Mouse (Mus musculus) CD4-positive, CD25-positive, alpha-beta regulatory T cell, adult 9 weeks (primary cell): Measurements from ENCODE around the gene Ptcd2. TPM values are rescaled to one million over a fixed set of nuclear protein-coding genes. Genes with fewer than 3 reads are reported as not detected.

ENCODE experiments used
- polyA plus RNA-seq: library from polyadenylated mRNA; unstranded; fragments of 100-300 nt; shearing (Covaris generic); gene quantifications from one replicate; pipeline ENCODE4 v1.2.1, GENCODE M21; 2017

The Ptcd2 gene
- 76.1 TPM for polyA plus RNA-seq

GRCm38 (mm10) chr13:99344599-99345575 lies at the start of gene Ptcd2, which contains the start of gene Mrps27:
Gene Ptcd2 (minus strand): TSS chr13:99344705.
Gene Mrps27 (plus strand): TSS chr13:99344786.

Other genes starting within 250 kb of the Ptcd2 start
- 0.05 TPM for gene Zfp366, start 159.9 kb downstream of the Ptcd2 start, polyA plus RNA-seq
- gene Mrps27, start 81 bp upstream of the Ptcd2 start, polyA plus RNA-seq = 30.3 TPM
- 0.33 TPM for gene Map1b, start 171.8 kb upstream of the Ptcd2 start, polyA plus RNA-seq